12 mouse cellular contexts compared by ENCODE assay signal in genomic region chr3:34659861-34660260, GRCm38 (mm10). TPM values are rescaled to one million over a fixed set of nuclear protein-coding genes. Genes with fewer than 3 reads are reported as not detected.
DNase-seq lines count a peak whose midpoint lies in the region; ATAC-seq lines count a peak whose summit lies in the region.
"Had no signal": no experiment of that assay in that cellular context is flagged by ENCODE, and none has a peak within 500 bp of the region (broad histone marks: within the 10 kb centered on the region; RNA-seq: fewer than 3 reads in every experiment).

No protein-coding gene starts in this region.

- ATAC-seq in hindbrain, embryonic 13.5 days (ENCODE audit: low FRiP score) = no peak

- no peaks in the 10 kb centered on the region for H3K9me3 ChIP-seq in hindbrain, embryonic 13.5 days

- peak; percentile 55 for DNase-seq in brain, adult 2 months (ENCODE audit: low read depth, low spot score)
- peak; percentile 60 for DNase-seq in embryo, embryonic 9.5 days (ENCODE audit: extremely low spot score)
- DNase-seq in neural tube, embryonic 10.5 days (ENCODE audit: extremely low spot score, low spot score) = peak; percentile 59
- DNase-seq in cerebellum, postnatal 36 days = no peak
- no peak for DNase-seq in thymus, postnatal 10 days (ENCODE audit: low spot score in 2 of 2)
- DNase-seq in frontal cortex, postnatal 25 days (ENCODE audit: low spot score in 2 of 2) = no peak
- DNase-seq in cerebellum, postnatal 14 days = no peak
- DNase-seq: heart, adult 2 months; kidney, postnatal 25 days had no signal

- H3K27me3 ChIP-seq in hindbrain, embryonic 13.5 days = peaks cover 62% of the 10 kb centered on the region
- H3K27me3 ChIP-seq: CH12.LX had no signal

- H3K4me1 ChIP-seq in hindbrain, embryonic 13.5 days (replicated peaks) = peaks cover 65% of the 10 kb centered on the region

- peak overlapping the region; percentile 15 for H3K4me3 ChIP-seq in hindbrain, embryonic 13.5 days
- H3K4me3 ChIP-seq: heart, adult 2 months had no signal

- H3K4me2 ChIP-seq in hindbrain, embryonic 13.5 days = peak overlapping the region; percentile 71

- no peaks in the 10 kb centered on the region for H3K36me3 ChIP-seq in hindbrain, embryonic 13.5 days

- peak overlapping the region; percentile 93 for H3K27ac ChIP-seq in hindbrain, embryonic 13.5 days
- H3K27ac ChIP-seq: heart, adult 2 months had no signal

- H3K9ac ChIP-seq in hindbrain, embryonic 13.5 days = peak overlapping the region; percentile 55

- 6% methylated on average over 6 of the region's 6 CpGs for WGBS in hindbrain, embryonic 13.5 days

RNA-seq across cellular contexts. Expression of gene Sox2, which starts 9.7 kb away (rescaled TPM):
- polyA plus RNA-seq in hindbrain, embryonic 13.5 days (2015; fragmentation: Nextera tagmentation; extraction: Ambion mirVana) = 16.9 and 19.2 TPM in 2 replicates
- polyA plus RNA-seq: liver, embryonic 16.5 days had no signal

Comparison
In these comparisons a context has a peak if more than half of its experiments do, and no peak if none do; other contexts are left out.
1. DNase-seq: peak in brain, adult 2 months (single experiment), embryo, embryonic 9.5 days (single experiment) and neural tube, embryonic 10.5 days (single experiment); none in cerebellum, postnatal 36 days (0 of 2), thymus, postnatal 10 days (0 of 2), frontal cortex, postnatal 25 days (0 of 2) and cerebellum, postnatal 14 days (0 of 2).